Mouse (Mus musculus) gastrocnemius, postnatal 4 days (tissue): ENCODE results near the gene Slc7a11. TPM values are rescaled to one million over a fixed set of nuclear protein-coding genes. Genes with fewer than 3 reads are reported as not detected.

Experiments used
- DNase-seq, 2 experiments: peaks; one replicate each; pipeline ENCODE4 v3.0.0; 2021 to 2022; ENCODE audit warnings: low spot score in 2 of 2, mixed read lengths in 2 of 2
- total RNA-seq, 2 experiments: library from RNA; stranded (reverse); gene quantifications; 2 replicates each; pipeline ENCODE4 v1.2.3; 2021

The Slc7a11 gene
- total RNA-seq, 2 experiments from 2014 or later: 0.37 to 0.39 TPM

DNA sequence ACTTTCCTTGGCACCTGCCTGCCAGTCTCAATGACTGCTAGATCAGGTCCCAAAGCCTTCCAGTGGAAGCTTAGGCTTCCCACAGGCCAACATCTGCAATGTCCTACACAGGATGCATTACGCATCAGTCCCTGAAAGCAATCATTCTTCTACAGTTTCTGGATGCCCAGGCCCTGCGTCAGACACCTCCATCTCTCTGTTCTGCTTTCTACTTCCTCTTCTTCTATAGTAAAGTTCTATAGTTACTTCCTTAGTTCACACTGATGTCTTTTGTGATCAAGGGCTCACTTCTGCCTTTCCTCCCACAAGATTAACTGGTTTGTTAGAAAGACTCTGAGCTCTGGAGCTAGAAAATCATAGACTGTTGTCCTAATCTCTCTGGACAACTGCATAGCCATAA lies 36.6 kb downstream of the Slc7a11 start:
- no peak for DNase-seq

DNA sequence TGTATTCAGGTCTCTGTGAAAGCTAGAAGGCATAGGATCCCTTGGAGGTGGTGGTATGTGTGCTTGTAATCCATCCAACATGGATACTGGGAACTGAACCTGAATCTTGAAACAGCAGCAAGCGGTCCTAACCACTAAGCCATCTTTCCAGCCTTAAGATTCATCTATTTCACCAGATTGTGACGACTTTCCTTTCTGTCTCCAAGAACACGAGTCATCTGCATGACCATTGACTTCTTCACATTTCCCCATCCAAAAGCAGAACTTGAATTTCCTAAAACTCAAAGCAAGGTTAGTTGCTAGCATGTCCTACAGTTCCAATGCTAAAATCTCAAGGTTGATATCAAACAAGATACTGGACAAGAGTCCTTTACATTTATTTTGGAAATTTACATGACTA lies 37.5 kb downstream of the Slc7a11 start:
- no peak for DNase-seq

DNA sequence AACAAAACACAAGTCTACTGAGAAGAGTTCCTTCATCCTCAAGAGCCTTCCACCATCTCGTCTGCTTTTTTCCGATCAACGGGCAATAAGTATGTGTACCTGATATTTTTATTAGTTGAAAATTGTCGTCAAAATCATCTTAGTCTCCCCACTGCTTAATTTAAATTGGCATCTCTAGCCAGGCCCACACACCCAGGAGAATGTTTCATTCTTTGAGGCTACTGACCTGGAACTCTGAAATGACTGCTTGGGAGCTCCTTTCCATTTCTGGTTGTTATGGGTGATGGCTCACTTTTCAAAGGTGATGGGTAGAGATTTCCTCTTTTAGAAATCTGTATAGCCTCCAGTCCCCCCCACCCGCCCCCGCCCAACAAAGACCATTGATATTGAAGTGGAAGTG lies 54.6 kb downstream of the Slc7a11 start:
- DNase-seq: no peak

DNA sequence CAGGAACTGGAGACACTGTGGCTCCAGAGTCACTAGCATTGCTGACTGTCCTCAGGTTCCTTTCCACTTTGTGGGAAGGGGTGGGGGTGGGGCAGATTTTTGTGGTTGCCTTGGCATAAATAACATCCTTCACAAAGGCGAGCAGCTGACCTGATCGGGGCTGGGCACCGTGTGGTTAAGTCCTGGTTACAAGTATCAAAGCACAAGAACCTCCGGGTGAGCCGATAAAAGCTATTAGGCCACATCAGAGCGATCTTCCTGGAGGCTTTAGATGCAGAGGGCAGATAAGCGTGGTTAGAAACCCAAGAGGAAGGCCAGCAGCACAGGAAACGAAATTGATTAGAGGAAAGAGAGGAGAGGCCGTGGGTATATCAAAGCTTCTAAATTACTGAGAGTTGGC lies 55.1 kb downstream of the Slc7a11 start:
- no peak for DNase-seq

DNA sequence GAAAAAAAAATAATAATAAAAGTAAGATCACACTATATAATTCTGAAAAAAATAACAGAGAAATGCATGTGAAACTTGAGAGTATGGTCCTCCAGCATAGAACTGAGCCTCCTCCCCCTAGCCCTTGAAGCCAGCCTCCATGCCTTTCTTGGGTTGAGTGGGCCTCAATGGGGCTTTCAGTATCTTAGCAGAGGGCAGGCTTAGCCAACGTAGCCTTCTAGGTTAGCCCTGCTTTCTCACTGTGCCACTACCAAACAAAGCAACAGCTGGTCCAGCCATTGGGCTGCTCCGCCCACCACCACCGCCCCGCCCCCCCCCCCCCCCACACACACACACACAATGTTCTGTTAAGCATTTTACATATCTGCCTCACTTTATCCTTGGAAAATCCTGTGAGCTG lies 56.1 kb downstream of the Slc7a11 start:
- DNase-seq: no peak

DNA sequence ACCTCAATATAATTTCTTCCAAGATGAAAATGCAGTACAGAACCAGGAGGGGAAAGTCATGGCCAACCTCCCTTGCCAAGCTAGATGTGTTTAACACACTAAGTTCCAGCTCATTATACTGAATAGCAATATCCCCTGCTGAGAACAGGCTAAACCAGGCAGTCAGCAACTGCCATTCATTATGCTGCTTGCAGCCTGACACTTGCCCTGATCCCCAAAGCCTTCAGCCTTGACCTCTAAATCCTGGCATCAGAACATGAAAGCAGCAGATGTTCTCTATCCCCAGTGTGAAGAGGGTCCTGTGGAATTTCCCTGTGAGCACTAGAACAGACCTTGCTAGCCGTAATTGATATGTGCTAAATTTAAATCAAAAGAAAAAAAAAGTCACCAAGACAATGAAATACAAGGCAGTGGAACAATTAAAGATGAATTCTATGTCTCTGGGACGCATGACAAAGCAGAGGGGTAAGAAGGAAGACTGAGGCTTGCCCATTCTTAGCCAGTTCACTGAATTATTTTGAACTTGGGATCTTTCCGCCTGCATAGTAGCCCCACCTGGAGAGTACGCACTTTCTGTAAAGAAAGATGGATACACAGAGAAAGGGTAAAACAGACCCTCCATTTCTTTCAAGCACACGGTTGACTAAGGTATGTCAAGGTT lies 56.7 kb downstream of the Slc7a11 start:
- DNase-seq: no peak

DNA sequence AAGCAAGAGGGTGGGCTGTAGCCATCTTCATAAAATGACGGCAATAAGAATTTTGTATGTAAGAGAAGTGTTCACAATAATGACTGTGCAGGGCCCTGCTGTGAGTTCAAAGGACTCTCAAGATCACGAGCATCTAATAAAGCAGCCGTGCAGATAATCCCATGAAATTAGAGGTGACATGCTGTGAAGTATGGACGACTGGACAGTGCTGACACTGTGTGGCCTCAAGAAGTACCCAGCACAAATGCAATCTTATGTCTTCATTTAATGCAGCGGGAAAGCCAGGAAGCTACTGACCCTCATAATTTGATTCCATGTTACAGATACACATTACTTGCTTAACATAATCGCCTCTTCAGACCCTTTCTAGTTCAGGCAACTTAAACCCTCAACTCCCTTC lies 57.3 kb downstream of the Slc7a11 start:
- no peak for DNase-seq

DNA sequence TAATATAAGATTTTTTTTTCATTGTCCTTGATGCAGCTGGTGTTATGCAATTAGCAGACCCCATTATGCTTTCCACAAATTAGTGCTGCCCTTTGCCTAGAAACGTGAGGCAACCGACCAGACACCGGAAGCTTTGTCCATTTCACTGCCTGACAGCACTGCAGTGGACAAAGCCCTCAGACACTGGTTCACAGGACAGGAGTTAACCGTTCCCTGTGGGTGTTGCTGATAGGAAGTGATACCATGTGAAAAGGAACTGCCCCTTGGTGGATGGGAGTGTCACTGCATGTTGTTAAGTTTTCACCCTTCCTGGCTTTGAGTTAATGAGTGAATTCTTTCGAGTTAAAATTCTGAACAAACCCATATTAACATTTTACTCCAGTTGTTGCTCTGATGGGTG lies 60.7 kb downstream of the Slc7a11 start:
- DNase-seq: no peak

DNA sequence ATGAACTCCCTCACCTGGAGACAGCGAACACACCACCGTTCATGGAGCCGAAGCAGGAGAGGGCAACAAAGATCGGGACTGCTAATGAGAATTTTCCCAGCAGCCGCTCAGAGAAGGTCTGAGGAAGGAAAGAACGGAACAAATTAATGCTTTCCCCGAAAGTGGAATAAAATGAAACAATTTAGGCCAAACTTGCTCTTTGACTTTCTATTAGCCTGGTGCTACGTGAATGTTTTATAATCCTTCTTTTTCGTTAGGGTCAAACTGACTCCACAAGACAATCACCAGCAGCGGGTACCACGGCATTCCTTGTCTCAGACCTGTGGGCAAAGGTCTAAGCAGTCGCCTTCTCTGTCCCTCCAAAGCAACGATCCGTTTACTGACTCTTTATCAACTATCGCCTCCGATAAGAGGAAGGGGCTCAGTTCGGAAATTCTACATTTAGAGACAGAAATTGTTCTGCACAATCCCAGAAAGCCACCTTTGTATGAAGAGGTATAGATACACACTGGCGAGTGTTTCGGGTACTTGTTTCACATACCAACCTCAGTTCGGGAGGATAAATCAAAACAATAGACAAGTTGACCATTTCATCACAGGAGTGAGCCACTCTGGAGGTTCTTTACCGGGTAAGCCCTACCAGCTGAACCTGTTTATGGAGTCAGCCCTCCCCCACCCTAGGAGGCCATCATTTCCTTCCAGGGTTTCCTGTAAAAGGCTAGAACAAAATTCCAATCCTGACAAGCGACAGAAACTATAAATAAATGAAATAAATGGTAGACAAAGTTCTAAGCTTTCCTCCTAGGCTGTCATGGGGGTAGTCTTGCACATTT lies 61.3 kb downstream of the Slc7a11 start:
- peak in 1 of 2 experiments; percentile 12 for DNase-seq

DNA sequence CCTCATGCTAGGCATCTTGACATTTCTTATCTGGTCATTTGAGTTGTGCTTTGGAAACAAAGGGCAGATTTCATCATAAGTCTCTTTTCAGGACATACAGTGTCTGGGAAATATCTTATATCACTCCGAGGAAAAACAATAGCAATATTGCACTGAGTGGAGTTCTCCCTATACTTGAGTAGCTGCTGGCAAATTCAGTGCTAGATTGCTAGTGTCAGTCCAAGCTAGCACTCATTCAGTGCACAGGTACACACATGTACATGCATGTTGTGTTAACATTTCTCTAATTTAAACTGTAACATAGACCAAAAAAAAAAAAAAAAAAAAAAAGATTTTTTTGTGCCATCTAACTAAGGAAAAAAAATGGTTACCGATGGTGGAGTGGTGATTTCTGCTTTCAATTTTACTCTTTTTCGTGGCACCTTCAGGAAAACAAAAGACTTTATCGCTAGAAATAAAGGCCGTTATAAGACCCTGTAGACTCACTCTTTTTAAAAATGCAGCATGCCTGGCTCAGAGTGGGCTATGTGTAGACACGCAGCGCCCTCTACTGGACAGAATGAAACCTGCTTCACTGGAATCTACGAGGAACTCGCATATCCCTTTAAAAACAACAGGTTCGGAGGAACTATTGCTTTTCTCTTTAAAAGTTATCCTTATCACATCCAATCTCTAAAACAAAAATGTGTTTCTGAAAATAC lies 62.1 kb downstream of the Slc7a11 start:
- peak; percentile 72 to 80 for DNase-seq

DNA sequence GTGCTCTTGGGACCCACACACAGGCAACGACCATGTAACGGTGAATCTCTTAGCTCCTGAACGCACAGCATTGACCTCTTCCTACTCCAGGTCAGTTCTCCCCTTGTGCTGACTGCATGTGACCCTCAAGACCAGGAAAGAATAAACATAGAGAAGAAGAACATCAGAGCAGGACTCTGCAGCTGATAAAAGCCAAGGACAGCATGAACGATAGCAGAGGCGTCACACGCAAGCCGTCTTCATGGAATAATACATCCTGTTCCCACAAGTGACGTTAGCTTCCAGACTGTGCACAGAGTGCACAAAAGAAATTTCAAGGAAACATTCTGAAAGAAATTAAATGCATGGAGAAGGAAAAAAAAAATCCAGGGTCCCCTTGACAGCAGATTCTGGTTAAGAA lies 63.5 kb downstream of the Slc7a11 start:
- no peak for DNase-seq

DNA sequence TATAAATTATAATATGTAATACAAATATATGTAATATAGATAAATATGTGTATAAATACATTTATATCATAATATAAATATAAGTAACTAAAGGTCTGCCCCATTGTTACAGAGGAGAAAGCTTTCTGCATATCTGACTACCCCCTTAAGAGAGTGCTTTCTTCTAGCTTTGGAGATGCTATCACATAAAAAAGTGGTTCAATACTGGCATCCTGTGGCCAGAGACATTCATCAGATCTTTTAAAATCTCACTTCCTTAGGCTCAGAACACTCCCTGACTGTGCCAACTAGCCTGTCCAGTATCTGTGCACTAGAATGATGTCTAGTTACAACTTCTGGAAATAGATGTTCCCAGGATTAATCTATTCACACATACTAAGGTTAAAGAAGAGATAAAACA lies 67.9 kb downstream of the Slc7a11 start:
- no peak for DNase-seq

DNA sequence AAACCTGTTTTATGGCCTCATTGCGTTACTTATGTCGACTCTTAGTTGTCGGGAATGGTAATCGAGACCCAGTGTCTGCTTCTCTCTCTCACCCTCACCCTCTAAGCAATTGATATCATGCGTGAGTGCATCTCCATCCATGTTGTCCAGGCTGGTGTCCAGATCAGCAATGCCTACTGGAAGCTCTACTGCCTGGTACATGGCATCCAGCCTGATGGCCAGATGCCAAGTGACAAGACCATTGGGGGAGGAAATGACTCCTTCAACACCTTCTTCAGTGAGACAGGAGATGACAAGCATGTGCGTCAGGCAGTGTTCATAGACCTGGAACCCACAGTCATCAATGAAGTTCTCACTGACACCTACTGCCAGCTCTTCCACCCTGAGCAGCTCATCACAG lies 73.6 kb downstream of the Slc7a11 start:
- DNase-seq: no peak

DNA sequence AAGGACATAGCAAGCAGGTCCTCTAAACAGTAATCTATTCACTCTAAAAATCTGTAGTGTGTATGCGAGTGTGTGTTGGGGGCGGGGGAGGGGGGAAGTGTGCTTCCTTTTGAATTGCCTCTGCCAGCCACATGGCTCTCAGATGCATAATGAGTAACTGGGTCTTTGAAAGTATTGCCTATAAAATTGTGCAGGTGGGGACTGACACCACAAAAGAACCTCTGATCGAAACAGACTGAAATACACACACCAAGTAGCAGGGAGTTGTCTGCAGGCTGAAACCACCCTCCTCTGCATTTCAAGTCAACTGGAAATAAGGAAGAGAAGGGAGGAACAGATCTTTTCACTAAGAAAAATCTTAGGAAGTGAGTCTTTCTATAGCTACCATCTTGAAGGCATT lies 76.2 kb downstream of the Slc7a11 start:
- no peak for DNase-seq

DNA sequence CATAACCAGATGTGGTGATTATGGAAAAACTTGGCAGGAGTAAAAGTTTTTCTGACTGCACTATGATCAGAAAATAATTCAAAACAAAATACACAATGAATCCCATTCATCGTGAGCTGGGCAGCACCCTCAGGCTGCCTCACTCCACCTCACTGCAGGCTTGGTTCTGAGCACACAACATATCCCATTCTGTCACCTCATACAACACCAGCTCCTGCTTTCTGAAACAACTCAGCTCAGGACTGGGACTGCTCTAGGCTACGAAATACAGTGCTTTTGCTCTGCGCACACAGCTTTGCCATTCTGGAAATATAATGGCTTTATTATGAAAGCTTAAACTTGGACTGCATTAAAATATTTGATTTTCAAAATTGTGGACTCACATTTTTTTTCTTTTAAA lies 79.8 kb downstream of the Slc7a11 start:
- no peak for DNase-seq

DNA sequence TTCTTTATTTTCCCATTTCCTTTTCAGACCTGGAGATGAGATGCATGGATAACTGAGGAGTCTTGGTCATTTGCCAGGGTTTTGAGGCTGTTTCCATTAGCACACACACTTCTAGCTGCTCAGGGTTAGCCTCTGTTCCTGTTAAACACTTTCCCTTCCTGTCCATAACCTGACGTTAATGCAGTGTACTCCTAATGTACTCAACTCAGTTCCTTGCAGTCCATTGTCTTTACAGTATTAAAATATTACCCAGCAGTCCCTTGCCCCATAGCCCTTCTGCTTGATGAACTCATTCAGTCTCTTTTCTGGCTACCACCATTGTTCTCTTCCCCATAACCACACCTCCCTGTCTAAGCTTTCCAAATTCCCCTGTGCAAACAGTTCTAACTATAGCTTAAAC lies 96.3 kb downstream of the Slc7a11 start:
- no peak for DNase-seq

DNA sequence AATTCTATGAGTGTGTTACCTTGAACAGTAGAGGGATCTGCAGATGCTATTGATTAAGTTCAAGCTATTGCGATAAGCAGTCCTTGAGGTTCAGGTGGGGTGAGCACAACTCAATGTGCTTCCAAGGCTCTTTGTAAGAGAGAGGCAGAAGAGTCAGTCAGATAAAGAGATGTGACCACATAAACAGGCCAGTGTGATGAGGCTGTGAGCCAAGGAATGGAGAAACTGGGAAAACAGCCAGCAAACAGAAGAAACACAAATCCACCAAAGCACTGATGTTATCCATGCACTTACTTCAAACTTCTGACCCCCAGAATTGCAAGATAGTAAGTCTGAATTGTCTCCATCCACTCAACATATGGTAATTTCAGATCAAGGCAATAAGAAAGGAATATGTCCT lies 99.0 kb downstream of the Slc7a11 start:
- peak in 1 of 2 experiments; percentile 12 for DNase-seq

DNA sequence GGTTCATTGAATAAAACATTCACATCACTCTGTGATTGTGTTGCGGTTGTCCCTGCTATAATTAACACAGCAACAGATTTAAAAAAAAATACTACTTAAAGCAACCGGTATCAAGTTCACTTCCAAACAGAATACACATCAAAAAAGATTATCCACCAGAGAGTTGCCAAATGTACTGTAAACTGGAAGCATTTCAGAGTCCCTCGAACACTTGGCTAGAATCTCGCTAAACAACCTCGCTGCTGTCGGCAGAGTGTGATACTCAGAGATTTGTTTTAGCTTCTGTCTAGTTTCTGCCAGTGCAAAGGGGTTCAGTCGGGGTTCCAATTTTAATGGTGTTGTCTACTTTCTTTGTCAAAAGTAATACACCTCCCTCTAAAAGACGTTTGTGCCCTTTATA lies 118.9 kb downstream of the Slc7a11 start:
- DNase-seq: no peak

DNA sequence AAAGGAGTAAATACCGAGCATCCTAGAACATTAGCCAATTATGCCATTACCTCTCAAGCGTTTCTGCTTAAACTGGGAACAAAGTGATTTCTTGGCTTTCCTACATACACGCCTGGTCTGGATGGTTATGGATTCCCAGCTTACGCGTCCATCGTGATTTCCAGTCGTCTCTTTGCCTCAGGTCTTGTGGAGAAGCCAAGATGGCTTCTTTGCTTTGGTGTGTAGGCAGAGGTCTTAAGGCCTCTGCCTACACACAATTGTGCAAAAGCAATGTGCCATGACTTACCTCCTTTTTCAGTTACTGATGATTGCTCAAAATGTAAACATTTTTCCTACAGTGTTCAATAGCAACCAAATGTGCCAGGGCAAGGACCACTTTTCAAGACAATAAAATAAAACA lies 119.5 kb downstream of the Slc7a11 start:
- no peak for DNase-seq

DNA sequence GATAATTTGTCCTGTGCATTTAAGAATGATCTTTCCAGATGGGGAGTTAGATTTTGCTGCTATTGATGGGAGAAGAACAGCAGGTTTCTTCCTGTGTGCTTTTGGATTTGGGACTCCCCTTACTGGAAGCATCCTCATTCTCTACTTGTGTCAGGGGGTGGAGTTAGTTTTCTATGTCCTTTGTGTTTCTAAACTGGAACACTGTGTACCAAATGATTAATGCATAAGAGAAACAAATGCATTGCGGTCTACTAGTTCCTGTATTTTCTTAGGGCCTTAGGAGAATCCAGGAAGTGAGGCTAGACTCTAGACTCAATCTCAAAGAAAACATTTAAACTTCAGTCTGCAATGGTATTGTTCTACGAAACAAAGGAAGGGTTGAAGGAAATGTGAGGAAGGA lies 122.6 kb downstream of the Slc7a11 start:
- no peak for DNase-seq

DNA sequence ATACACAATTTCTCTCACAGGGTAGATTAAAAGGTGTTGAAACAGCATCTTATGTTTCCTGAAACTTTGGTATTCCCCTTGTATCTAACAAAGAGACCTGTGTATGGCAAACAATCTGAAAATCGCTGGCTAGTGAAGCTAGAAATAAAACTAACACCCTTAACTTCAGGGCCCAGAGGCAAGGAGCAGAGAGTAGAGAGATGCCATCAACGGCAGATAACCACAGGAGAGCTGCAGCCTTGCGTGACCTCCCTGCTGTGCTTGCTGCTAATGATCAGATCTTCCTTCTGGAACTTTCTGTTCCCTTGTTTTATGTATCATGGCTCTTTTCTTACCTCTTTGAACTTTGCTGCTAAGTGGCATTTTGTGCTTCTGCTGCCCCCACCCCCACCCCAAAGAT lies 125.3 kb downstream of the Slc7a11 start:
- DNase-seq: no peak

DNA sequence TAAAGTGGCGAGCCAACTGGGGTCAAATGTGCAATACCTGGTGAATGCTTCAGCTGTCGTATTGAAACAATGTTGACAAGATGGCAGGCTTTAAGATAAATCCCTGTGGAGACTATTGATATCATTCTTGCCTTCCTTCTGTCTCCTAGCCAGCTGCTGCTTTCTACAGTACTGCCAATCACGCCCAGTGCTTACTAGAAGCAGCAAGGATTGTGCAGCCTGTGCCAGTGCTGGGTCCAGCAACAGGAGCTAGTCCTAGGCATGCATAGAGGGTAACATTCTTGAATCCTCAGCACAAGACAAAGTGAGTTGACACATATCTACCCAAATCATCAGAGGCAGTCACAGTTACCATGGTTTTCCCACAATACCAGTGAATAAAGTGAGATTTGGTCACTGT lies 129.6 kb downstream of the Slc7a11 start:
- DNase-seq: no peak
